Mouse (Mus musculus) neural tube, postnatal 0 days (tissue): ENCODE results near the gene Figla. TPM values are rescaled to one million over a fixed set of nuclear protein-coding genes. Genes with fewer than 3 reads are reported as not detected.

Experiments
- polyA plus RNA-seq: library from polyadenylated mRNA; unstranded; fragments of >200 nt; fragmentation: Nextera tagmentation; extraction: Ambion mirVana; gene quantifications from 2 replicates; pipeline ENCODE4 v1.2.1, GENCODE M21; 2015

The Figla gene
- polyA plus RNA-seq, result not detected in 2 replicates

DNA sequence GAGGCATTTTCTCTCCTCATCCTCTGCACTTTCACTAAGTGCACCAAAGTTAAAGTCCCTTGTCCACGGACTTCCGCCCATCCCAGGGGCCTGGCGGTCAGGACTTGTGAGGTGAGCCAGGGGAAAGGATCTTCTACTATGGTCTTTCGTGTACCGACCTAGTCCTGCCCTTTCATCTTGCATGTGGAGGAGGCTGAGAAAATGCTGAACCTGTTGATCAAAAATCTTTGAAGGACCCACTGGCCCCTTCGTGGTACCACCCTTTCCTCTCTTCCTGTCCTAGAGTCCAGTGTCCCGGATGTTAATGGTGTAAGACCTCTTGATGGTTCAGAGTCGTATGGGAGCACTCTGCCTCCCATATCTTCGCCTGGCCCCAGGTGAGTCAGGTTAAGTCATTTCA is at the start of gene Figla:
TSS of gene Figla (plus strand) at position 301 of the 400 bp plus-strand sequence.

DNA sequence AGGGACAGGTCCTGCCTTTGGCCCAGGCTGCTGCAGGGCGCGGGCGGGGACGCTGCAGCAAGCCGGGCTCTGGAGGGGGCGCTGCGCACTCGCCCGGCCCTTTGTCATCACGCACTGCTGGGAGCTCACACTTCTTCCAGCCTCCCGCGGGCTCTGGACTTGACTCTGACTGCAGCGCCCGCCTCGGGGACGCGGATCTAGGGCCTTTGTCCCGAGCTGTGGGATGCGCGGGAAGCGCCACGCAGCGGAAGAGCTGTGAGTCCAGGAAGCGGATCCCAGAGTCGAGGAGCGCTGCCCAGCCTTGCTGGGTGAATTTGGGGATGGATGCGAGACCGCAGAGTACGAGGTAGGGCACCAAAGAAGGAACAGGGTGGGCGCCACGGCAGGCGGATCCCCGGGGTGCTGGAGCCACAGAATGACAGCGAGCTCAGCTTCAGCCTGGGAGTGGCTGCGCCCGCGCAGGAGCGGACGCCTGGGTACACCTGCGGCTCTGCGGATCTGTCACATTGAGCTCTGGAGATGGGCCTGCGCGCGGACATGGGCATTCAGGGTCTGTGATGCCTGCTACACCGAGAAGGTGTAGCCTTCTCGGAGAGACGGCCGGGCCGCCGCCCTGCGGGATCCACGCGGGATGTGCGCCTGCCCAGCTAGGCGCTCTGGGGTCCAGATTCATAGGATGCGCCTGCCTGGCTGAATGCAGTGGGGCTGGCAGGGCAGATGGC is 12.8 kb downstream of the Figla start, which contains the start of gene Add2:
TSS of gene Add2 (plus strand) at position 81 of the 722 bp plus-strand sequence.

Other genes starting within 250 kb of the Figla start
- not detected in 2 replicates for gene Nat8f6, start 195.2 kb upstream of the Figla start, polyA plus RNA-seq
- 0.56 and 0.89 TPM in 2 replicates for gene Nat8f5, start 195.2 kb upstream of the Figla start, polyA plus RNA-seq
- gene Nat8, start 184.1 kb upstream of the Figla start, polyA plus RNA-seq, result 0.76 and 0.77 TPM in 2 replicates
- not detected in 2 replicates for gene Nat8f2, start 147.0 kb upstream of the Figla start, polyA plus RNA-seq
- gene Nat8f4, start 111.3 kb upstream of the Figla start, polyA plus RNA-seq, result 4.6 and 5.1 TPM in 2 replicates
- 64.7 and 72.3 TPM in 2 replicates for gene Tprkb, start 104.3 kb upstream of the Figla start, polyA plus RNA-seq
- 28.1 and 28.9 TPM in 2 replicates for gene Nat8f1, start 100.5 kb upstream of the Figla start, polyA plus RNA-seq
- gene Dusp11, start 54.5 kb upstream of the Figla start, polyA plus RNA-seq, result 37.5 and 38.1 TPM in 2 replicates
- gene Add2, start 12.5 kb downstream of the Figla start, polyA plus RNA-seq, result 72.9 and 84.4 TPM in 2 replicates
- 18.2 and 21.6 TPM in 2 replicates for gene Tgfa, start 179.1 kb downstream of the Figla start, polyA plus RNA-seq